Mouse (Mus musculus) heart, adult 2 months (tissue): Measurements from ENCODE around the gene Gal3st1. TPM values are rescaled to one million over a fixed set of nuclear protein-coding genes. Genes with fewer than 3 reads are reported as not detected.

Experiments
- DNase-seq, 2 experiments: peaks; one replicate each; pipeline ENCODE4 v3.0.0; 2021
- H3K27ac ChIP-seq: fragments of 200-600 bp; 2 replicates; pipeline ENCODE4 v1.8.1; 2022
- H3K27me3 ChIP-seq: fragments of 200-500 bp; 2 replicates; pipeline ENCODE4 v1.6.1; 2012; ENCODE audit warnings: mild to moderate bottlenecking, low read length, inconsistent platforms, mixed read lengths; ENCODE audit not compliant: control insufficient read depth, insufficient read depth
- H3K36me3 ChIP-seq: fragments of 200-500 bp; 2 replicates; pipeline ENCODE4 v1.6.1; 2012; ENCODE audit warnings: low read length, inconsistent platforms; ENCODE audit not compliant: control insufficient read depth, insufficient read depth
- H3K4me1 ChIP-seq: fragments of 200-500 bp; 2 replicates; pipeline ENCODE4 v1.6.1; 2011; ENCODE audit warnings: low read length; ENCODE audit not compliant: control insufficient read depth, insufficient read depth
- H3K4me3 ChIP-seq: fragments of 200-600 bp; 2 replicates; pipeline ENCODE4 v1.8.1; 2022
- H3K79me2 ChIP-seq: fragments of 200-500 bp; replicated peaks from 2 replicates; pipeline ENCODE4 v1.6.1; 2012; ENCODE audit warnings: mild to moderate bottlenecking, inconsistent platforms, low read length, moderate library complexity, mixed read lengths; ENCODE audit not compliant: control insufficient read depth, insufficient read depth
- H3K9ac ChIP-seq: fragments of 200-500 bp; 2 replicates; pipeline ENCODE4 v1.6.1; 2012; ENCODE audit warnings: low read depth, mild to moderate bottlenecking, control low read depth, inconsistent platforms, low read length, mixed read lengths
- CTCF ChIP-seq: fragments of 200-600 bp; IDR thresholded peaks from 2 replicates; pipeline ENCODE4 v1.8.1; 2022; ENCODE audit warnings: antibody characterized with exemption, mild to moderate bottlenecking, moderate library complexity
- EP300 ChIP-seq: fragments of 200-500 bp; IDR thresholded peaks from 2 replicates; pipeline ENCODE4 v1.6.1; 2011; ENCODE audit warnings: low read depth, low read length, control low read depth; ENCODE audit not compliant: insufficient read depth
- POLR2A ChIP-seq: fragments of 200-500 bp; IDR thresholded peaks from 2 replicates; pipeline ENCODE4 v1.6.1; 2011; ENCODE audit warnings: mild to moderate bottlenecking, low read depth, low read length, control low read depth; ENCODE audit not compliant: insufficient read depth
- WGBS: fragments of 180-500 bp; shearing (Covaris S2); methylation state at CpG from one replicate; pipeline ENCODE4 v1.1.7; 2018; 5-methylcytosine and 5-hydroxymethylcytosine counted together
- intact Hi-C: fragments of 180-260 bp; cut with DNase I; formaldehyde crosslinking; loops from one replicate; pipeline ENCODE4 v1.15.1; 2025
- polyA plus RNA-seq: library from polyadenylated mRNA; depleted of rRNA; stranded (reverse); fragments of >200 nt; gene quantifications from 2 replicates; pipeline ENCODE4 v1.2.3, GENCODE M21; 2012
- total RNA-seq, 2 experiments: library from RNA; stranded (reverse); gene quantifications; 2 replicates each; pipeline ENCODE4 v1.2.3; 2021

Gene Gal3st1
- total and polyA plus RNA-seq, 3 experiments, result 0.18 to 1.1 (median 0.21) TPM

DNA sequence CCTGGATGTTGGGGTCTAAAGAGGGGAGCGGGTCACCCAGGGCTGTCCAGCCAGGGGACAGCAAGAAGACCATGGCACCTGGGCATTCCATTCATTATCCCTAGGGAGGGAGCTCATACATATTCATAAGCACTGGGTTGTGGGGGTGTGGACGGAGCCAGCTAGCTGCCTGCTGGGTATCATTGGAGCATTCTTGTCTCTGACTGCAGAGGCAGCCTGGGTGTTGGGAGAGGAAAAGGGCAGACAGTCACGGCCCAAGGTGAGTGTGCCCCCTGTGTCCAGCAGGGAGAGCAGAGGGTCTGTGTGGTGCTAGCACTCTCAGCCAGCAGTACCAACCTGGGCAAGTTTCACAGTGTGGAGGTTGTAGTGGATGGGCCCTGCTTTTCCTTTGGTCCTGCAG lies 6.3 kb downstream of the Gal3st1 start:
- TF ChIP-seq EP300 (no peak), CTCF (no peak), POLR2A (no peak)
- no peak for DNase-seq
- Histone ChIP-seq H3K36me3 (no peaks in the 10 kb centered on the region), H3K4me3 (no peak overlapping the region), H3K27me3 (no peaks in the 10 kb centered on the region), H3K79me2 (no peaks in the 10 kb centered on the region), H3K9ac (no peak overlapping the region), H3K4me1 (no peaks in the 10 kb centered on the region), H3K27ac (no peak overlapping the region)
- WGBS, result 72% methylated on average over 3 of the region's 3 CpGs
- intact Hi-C loops, result no loop called here

DNA sequence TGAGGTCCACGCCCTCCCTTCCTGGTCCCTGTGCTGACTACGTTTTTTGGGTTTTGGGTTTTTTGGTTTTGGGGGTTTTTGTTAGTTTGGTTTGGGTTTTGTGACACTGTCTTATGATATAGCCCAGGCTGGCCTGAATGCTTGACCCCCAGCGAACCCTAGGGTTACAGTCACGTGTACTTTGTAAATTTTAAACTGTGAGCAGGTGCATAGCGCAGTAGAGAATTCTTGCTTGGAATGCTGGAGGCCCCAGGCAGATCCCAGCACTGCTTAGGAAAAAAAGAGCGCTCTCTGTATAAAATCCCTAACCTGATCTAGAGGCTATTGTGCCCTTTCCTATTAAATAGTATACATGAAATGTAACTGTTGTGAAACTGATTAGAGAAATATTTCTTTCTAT lies 9.7 kb downstream of the Gal3st1 start:
- intact Hi-C loops, result no loop called here
- Histone ChIP-seq H3K79me2 (no peaks in the 10 kb centered on the region), H3K9ac (no peak overlapping the region), H3K4me1 (no peaks in the 10 kb centered on the region), H3K36me3 (no peaks in the 10 kb centered on the region), H3K27ac (no peak overlapping the region), H3K27me3 (peaks cover 3% of the 10 kb centered on the region; the same call in 1 of the 2 replicates), H3K4me3 (no peak overlapping the region)
- WGBS, result 70% methylated on average over 6 of the region's 6 CpGs
- TF ChIP-seq POLR2A (no peak), CTCF (no peak), EP300 (no peak)
- no peak for DNase-seq

DNA sequence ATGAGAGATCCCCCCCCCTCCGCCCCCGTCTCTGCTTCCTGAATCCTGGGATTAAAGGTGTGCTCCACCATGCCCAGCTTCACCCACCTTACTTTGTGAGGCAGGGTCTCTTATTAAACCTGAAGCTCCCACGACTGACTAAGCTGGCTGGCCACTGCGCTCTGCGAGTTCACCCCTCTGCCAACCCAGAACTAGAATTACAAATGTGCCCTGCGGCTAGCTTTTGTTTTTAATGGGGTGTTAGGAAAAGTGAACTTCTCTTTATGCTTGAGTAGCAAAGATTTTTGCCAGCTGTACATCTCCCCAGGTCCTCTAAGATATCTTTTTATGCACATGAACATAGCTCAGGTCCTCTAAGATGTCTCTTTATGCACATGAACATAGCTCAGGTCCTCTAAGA lies 10.5 kb downstream of the Gal3st1 start:
- TF ChIP-seq CTCF, result no peak
- TF ChIP-seq EP300, result no peak
- no peak for TF ChIP-seq POLR2A
- no peak overlapping the region for H3K9ac ChIP-seq
- intact Hi-C loops, result no loop called here
- H3K36me3 ChIP-seq, result no peaks in the 10 kb centered on the region
- no peak overlapping the region for H3K27ac ChIP-seq
- H3K27me3 ChIP-seq, result peaks cover 10% of the 10 kb centered on the region; the same call in 1 of the 2 replicates
- H3K79me2 ChIP-seq, result no peaks in the 10 kb centered on the region
- H3K4me3 ChIP-seq, result no peak overlapping the region
- 77% methylated on average over 6 of the region's 6 CpGs for WGBS
- H3K4me1 ChIP-seq, result no peaks in the 10 kb centered on the region
- DNase-seq, result no peak

DNA sequence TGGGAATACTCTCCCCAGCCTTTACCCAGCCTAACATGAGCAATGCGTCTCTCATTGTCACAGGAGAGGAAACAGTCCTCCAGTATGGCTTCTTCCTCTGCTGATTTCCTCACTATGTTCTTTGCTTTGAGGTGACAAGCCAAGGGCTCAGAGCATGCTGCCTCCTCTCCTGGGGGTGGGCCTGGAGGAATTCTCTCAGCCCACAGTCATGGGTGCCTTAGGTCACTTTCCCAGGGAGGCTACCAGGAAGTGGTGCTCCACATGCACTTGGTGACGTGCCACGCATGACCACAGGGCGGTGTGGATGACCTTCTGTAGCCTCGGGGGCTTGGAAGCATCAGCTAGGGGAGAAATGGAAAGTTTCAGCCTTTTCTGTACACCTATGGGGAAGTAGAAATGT lies 12.1 kb downstream of the Gal3st1 start:
- WGBS, result 56% methylated on average over 5 of the region's 5 CpGs
- Histone ChIP-seq H3K4me3 (no peak overlapping the region), H3K9ac (no peak overlapping the region), H3K4me1 (no peaks in the 10 kb centered on the region), H3K79me2 (no peaks in the 10 kb centered on the region), H3K27me3 (peaks cover 10% of the 10 kb centered on the region; the same call in 1 of the 2 replicates), H3K27ac (no peak overlapping the region), H3K36me3 (no peaks in the 10 kb centered on the region)
- no peak for DNase-seq
- intact Hi-C loops, result no loop called here
- no peak for TF ChIP-seq POLR2A
- TF ChIP-seq EP300, result no peak
- no peak for TF ChIP-seq CTCF

DNA sequence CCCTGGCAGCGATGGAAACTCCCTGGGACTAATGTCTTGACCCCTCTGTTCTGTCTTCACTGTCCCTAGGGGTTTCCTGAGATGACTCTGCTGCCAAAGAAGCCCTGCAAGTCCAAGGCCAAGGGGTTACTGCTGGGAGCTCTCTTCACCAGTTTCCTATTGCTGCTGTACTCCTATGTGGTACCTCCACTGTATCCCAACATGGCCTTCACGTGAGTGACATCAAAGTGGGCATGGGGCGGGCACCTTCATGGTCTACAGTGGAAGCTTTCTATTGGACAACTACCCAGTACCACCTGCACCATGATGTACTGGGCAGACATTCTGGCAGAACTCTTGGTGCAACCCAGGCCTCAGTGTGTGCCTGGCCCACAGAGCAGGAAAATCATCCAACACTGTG lies 13.4 kb downstream of the Gal3st1 start:
- no peak overlapping the region for H3K27ac ChIP-seq
- DNase-seq, result no peak
- intact Hi-C loops, result no loop called here
- H3K4me3 ChIP-seq, result no peak overlapping the region
- H3K27me3 ChIP-seq, result peaks cover 10% of the 10 kb centered on the region; the same call in 1 of the 2 replicates
- no peaks in the 10 kb centered on the region for H3K36me3 ChIP-seq
- TF ChIP-seq EP300 (no peak), POLR2A (no peak), CTCF (no peak)
- no peak overlapping the region for H3K9ac ChIP-seq
- no peaks in the 10 kb centered on the region for H3K79me2 ChIP-seq
- 85% methylated on average over 3 of the region's 3 CpGs for WGBS
- H3K4me1 ChIP-seq, result no peaks in the 10 kb centered on the region

DNA sequence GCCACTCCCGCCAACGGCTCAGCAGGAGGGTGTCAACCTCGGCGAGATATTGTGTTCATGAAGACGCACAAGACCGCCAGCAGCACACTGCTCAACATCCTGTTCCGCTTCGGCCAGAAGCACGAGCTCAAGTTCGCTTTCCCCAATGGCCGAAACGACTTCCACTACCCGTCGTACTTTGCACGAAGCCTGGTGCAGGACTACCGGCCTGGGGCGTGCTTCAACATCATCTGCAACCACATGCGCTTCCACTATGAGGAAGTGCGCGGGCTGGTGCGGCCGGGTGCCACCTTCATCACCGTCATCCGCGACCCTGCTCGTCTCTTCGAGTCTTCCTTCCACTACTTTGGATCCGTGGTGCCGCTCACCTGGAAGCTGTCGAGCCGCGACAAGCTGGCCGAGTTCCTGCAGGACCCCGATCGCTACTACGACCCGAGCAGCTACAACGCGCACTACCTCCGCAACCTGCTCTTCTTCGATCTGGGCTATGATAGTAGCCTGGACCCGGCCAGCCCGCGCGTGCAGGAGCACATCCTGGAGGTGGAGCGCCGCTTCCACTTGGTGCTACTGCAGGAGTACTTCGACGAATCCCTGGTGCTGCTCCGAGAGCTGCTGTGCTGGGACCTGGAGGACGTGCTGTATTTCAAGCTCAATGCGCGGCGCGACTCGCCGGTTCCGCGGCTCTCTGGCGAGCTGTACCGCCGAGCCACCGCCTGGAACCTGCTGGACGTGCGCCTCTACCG lies 14.7 kb downstream of the Gal3st1 start:
- intact Hi-C loops, result no loop called here
- Histone ChIP-seq H3K79me2 (no peaks in the 10 kb centered on the region), H3K9ac (no peak overlapping the region), H3K27me3 (peaks cover 10% of the 10 kb centered on the region; the same call in 1 of the 2 replicates), H3K4me1 (no peaks in the 10 kb centered on the region), H3K4me3 (no peak overlapping the region; the same call in 1 of the 2 replicates), H3K36me3 (no peaks in the 10 kb centered on the region), H3K27ac (no peak overlapping the region)
- TF ChIP-seq POLR2A, result no peak
- no peak for TF ChIP-seq CTCF
- no peak for TF ChIP-seq EP300
- WGBS, result 4% methylated on average over 66 of the region's 66 CpGs
- DNase-seq, result no peak
